Mouse (Mus musculus) ovary, postnatal 10 days (tissue): ENCODE results near the gene Lpin2.
A peak's percentile ranks its signal among the peaks of the same experiment; 100 is the strongest.

Experiments
- DNase-seq: peaks from one replicate; pipeline ENCODE4 v3.0.0; 2022; ENCODE audit warnings: low spot score

Lpin2 gene

DNA sequence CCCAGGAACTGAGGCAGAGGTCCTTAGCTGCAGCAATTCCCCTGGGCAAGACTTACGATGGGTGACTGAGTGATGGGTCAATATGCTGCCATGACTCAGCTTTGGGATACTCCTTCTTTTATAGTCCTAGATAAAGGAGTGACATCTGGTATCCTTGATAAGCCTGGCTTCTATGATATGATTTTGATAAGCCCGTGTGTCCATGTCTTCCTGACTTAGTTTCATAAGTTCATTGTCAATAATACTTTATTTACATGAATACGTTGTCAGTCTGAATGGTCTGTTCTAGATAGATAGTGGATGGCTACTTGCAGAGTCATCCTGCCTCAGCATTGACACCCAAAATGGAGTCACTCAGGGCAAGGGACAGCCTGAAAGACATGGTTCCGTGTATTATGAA is 11.2 kb upstream of the Lpin2 start:
- no peak for DNase-seq

DNA sequence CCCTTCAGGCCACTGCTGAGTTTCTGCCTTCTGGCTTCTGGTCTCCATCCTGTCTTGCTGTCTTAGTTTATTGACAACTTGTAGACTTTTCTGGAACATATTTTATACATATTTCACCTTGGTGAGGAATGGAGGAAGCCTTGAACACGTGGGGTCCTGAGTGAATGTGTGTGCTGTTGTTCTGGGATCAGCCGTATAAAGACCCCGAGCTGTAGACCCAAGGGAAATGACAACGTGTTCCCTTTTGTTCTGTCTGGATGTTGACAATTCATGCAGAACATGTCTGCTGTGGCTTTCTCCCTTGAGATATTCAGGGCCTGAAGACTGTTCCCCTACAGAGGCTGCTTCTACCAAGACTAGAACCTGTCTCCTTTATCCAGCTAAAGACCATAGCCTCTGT is 5.0 kb upstream of the Lpin2 start:
- no peak for DNase-seq

DNA sequence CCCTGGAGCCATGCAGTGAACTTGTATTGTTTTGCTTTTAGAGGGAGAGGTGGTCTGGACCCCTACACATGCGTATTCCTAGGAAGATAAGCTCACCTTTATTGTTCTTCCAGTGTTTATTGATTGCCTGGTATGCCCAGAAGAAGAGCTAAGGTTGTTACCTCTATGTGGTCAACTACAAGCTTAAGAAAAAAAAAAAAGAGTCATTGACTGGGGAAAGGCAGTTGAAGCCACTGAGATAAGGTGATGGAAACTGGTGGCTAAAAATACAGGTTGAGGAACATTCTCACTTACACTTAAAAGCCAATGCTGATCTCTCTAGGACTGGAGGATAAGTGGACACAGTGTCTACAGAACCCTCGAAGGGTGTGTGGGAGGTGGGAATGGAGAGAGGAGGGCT is 4.4 kb upstream of the Lpin2 start:
- DNase-seq: no peak

DNA sequence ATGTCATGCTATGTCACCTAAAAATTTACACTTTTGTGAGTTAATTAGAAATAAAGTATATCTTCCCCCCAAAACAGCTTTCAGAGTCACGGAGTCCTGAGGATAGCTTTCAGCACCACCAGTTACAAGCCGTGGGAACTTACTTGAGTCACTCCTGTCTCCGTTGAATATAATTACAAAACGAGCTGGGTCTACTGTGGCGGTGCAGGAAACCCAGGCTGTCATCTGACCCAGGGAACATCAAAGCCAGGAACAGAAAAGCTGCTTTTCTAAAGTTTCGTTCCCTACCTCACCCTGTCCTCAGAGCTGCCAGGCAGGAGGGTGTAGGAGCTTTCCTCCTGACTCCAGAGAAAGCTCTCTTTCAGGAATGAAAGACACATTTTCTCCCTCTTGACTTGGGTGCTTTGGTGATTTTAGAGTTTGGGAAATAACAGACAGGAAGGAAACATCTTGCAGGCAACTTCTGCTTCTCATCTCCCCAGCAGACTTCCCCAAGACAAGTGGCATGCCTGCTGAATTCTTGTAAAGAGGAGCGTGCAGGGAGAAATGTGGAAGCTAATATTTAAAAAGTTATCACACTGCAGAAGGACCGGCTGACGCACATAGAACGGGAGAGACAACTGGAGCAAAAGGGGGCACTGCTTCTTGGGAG is 3.7 kb upstream of the Lpin2 start:
- no peak for DNase-seq

DNA sequence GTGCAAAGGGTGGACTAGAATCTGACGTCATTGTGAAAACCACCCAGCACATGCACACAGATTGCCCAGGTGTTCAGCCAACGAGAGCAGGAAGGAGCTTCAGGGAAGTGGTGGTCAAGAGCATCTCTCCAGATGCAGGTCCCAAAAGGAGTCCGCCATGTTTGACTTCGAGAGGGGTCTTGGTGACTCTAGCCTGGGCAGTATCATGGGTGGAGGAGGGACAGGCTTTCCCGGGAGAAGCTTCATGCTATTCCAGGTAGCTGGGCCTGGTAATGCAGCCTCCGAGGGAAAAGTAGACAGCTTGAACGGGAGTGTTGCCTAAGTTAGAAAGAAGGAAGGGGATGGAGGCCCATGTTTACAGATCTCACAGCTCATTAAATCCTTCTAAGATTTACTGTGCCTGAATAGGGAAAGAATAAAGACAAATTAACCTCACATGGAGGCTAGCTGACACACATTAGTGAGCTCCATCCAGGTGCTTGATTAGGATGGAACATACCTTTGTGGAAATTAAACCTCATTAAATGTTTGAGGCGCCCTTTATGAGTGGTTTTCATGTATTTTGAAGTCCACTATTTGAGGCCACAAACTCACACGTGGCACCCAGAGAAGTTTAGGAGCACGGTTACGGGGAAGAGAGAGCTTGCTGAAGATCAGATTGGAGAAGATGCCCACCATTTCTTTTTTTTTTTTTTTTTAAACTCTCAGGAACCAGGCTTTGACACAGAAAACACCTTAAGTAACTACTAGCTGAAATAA is 2.6 kb upstream of the Lpin2 start:
- DNase-seq: no peak

DNA sequence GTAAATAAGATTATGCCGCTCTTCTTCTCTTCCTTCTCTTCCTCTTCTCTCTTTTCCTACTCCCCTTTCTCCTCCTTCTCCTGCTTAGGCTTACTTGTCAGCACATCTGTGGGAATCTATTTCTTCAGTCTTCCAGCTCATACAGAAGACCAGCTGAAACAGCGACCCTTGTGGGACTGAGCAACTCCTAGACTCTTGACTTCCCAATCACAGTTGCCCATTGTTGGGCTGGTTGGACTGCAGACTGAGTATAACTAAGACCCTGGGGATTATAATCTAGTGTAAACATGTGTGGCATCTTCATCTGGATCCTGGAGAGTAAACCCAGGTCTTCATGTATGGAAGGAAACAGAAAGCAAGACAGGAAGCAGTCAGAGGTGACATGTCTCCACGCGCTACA is 1.8 kb upstream of the Lpin2 start:
- no peak for DNase-seq

DNA sequence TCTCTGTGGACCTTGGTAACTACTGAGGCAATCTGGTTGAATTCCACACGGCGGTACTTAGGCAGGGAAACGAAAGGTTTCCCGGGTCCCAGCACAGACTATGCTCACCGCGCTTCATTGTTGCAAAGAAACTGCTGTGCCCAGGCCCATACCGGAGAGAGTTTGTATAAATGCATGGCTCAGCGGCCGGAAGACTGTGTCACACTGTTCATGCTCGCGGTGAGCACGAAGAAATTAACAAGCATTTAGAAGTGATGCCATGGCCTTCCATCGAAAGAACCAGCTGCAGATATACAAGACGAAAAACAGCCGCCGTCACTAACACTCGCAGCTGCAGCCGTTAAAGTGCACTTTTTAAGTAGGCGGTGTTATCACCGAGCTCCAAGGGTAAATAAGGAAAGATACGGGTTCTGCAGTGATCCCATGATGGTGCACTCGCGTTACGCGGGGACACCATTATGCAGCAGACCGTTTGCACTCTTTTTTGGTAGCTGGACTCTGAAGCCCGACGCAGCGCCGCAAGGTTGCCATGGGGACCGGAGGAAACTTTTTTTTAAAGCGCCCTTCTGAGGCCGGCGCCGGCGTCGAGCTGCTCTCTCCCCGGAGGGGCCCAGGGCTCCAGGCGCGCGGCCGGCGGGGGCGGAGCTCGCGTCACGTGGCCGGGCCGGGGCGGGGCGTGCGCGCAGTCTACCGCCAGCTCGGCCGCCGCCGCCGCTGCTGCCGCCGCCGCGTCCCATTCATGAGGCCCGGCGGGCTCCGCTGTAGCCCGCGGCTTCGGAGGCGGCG is 704 bp downstream of the Lpin2 start:
- DNase-seq: peak; percentile 81

DNA sequence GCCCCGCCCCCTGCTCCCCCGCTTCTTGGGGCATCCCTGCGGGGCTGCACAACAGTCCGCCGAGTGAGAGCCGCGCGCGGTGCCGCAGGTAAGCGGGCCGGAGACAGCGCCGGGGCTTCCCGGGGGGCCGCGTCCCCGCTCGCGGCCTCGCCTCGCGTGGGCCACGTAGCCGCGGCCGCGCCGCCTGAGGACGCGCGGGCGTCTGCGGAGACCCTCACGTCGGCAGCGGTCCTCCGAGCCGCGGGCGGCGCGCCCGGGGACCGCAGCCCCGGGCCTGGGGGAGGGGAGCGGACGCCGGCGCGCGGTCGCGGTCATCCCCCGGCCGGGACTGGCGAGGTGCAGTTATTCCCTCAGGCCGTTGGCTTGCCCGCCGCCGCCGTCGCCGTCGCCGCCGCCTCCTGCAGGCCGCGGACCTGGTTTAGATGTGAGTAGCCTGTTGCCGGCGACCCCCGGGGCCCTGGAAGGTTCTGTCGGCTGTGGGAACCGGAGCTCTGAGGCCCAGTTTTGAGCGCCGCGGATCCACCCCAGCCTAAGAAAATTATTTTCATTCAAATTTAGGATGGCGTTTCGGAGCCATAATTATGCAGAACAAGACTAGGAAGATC is 1.4 kb downstream of the Lpin2 start:
- no peak for DNase-seq

DNA sequence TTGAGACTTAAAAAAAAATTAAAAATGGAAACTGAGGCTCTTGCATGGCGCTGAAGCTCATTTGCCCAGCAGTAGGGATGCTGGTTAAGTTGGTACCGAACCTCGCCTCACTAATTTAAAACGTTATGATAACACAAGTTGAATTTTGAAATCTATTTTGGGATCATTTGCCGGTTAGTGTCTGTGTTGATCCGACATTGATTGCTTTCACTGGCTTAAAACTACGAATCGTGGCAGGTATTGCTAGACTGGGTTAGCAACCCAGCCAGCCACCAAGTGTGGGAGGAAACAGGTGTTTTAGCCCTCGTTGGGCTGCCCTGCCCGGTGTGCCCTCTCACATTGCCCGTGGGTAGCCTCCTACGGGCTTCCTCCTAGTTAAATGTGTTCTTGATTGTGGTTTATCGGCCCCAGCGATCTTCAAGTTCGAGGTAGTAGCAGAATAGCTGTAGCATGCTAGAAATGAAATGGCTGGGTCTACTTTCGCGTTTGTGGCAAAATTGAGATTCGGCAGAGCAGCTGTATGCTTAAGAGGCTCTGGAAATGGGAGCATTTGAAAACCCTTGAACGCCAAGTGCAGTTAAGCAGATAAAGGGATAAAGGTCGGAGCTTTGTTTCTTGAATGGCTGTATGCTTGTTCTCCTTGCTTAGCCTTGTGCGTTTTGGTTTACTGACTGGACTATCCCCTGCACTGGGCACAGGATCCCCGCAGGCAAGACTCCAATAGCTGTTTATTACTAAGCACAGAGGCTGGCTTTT is 2.2 kb downstream of the Lpin2 start:
- no peak for DNase-seq

DNA sequence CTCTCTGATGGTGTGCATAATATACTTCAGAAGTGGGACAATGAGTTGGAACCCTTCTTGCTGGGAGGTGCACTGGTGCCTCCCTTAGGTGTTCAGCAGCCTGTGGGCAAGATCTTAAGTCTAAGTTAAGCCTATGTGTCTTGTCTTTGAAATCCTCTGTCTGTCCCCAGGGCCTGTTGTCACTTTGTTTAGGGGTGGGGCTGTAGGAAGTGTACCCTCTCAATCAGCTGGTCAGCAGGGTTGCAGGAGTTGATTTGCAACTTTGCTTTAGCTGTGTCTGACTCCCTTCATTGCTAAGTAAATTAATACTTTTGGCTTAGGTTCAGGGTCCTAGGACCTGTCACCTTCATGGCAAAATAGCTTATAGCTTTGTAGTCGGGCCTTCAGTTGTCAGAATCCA is 3.0 kb downstream of the Lpin2 start:
- no peak for DNase-seq

DNA sequence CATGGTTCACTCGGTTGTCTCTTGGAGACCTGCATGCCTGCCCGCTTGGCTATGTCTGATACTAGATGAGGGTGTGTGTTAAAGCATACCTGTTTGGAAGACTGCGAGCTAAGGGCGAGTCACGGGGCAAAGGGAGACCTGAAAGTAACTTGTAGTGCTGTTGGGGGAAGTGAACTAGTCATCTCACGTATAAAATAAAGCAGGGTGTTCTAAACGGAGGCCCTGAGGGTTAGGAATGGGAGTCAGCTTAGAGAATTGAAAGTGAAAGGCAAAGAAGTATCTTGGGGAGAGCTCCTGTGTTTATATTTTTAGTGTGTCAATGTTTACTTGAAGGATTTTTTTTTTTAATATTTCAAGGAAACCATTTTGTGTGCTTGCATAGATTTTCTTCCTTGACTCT is 8.2 kb downstream of the Lpin2 start:
- no peak for DNase-seq

DNA sequence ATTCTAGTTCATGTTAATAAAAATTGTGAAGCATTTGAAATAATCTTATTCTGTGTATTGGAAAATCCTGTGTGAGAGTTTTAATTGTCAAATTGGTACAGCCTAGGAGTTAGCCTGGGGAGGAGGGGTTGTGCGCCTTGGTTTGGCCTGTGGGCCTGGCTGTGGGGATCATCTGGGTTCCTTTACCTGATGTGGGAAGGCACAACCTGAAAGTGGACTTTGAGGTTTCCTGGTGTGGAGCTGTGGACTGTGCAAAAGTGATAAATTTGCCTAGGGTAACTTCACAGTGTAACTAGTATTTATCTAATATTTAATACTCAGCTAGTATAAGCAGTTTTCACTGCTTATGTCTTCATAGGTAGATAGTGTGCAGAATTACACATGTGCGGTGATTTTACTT is 8.7 kb downstream of the Lpin2 start:
- DNase-seq: no peak

DNA sequence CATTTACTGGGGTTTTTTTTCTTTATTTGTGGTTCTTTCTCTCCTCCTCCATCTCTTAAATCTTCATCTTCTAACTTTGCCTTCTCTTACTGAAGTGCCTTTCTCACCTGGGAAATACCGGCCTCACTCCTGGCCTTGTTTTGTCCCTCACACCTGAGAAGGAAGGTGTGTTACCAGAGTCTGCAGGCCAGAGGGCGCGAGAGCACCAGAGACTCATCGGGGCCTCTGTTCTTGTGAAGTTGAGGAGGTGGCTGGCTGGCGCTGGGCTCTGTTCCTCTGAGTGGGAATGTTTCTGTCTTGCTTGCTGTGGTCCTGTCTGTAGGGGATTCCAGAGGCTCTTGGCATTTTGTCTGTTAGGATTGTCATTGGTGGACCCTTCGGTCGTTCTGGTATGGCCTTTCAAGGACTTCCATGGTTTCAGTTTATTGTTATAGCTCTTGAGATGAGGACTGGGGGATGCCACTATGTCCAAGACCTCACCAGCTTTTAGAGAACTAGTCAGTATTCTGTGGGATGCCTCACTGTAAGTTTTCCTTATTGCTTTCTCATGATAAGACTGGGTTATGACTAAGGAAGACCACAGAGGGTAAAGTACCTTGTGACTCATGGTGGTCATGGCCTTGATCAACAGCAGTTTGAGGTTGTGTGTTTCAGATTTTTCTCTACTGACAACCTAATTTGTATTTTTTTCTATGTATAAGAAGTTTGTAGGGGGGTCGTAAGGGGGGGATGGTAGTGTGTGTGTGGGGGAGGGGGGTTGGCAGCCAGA is 9.5 kb downstream of the Lpin2 start:
- DNase-seq: no peak

DNA sequence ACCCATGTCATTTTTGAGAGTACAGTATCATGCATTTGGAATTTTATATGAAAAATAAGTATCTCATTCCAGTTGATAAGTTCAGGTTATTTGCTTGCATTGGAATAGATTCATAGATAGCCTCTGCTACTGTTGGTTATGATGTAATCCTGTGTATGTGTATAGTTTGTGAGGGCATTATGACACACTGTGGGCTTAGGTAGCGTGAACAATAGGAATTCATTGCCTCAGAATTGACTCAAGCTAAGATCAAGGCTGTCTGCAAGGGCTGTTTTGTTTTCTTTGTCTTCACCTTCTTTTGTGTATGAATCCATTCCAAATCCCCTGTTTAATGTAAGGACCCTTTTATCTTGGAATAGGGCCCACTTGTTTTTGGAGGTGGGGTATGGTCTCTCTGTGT is 10.7 kb downstream of the Lpin2 start:
- no peak for DNase-seq

DNA sequence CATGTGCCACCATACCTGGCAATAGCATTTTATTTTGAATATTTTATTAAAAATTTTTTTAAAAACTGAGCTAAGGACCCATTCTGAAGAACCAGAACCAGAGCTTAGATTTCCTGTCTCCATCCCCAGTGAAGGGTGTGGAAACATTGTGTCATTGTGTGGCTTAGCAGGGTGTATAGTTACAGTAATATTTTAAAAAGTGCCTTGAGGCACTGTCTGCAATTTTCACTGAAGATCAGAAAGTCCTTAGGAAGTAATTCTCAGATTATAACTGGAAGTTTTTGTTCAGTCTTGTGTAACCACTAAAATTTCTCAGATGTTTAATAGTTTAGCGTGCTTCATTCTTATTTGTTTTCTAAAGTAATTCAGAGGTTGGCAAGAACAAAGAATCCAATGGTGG is 11.1 kb downstream of the Lpin2 start:
- no peak for DNase-seq

DNA sequence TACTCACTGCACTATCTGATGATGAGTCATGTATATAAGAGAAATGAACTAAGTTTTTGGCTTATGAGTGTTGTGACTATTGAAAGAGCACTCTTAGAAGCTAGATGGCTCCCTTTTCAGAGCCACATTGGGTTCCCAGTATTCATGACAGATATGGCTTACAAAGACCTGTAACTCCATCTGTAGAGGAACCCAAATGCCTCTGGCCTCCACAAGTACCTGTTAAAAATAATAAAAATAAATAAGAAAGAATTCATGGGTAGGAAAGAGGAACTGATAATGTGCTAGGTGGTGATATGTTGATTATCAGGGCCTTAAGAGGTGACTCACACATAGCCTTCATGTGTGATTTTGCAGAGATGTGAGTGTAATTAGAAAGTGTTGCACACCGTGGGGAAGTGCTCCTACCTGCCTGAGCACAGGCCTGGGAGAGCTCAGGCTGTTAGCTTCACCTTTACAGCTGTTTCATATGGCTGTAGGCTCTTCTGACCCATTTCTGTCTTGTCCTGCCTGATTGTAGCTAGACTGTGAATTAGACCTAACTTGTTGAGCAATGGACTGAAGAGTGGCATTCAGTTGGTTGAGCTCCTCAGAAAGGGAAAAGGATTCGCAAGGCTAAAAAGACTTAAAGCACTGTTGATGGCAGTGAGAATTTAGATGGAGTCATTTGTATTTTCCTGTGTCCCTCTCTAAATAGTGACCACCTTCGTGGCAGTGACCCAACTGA is 12.7 kb downstream of the Lpin2 start:
- no peak for DNase-seq

DNA sequence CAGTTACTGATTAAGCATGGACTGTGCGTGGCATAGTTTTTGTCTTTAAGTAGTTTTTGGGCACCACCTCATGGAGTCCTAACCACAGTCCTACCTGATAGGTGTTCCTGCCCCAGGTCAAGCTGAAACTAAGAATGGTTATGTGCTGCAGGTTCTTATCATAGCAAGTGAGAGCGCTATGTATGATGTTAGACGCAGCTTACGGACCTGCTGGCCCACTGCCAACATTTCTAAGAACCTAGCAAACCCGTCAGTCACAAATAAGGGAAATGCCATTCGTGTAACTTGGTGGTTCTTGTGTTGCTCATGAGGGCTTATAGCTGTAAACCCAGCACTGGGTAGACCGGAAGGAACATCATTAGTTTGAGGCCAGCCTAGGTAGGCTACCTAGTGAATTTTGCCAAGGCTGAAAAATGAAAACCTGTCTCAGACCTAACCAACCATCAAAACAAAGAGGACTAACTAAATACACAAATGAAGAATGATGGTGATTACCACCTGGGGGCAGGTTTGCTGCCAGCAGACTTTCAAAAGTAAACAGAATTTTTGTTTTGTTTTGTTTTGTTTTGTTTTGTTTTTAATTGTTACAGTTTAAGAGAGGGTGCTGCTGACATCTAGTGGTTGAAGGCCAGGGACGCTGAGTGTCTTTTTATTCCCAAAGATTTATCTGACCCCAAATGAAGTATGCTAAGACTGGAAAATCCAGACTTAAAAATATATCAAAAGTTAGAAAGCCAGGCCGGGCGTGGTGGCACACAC is 13.5 kb downstream of the Lpin2 start:
- no peak for DNase-seq

DNA sequence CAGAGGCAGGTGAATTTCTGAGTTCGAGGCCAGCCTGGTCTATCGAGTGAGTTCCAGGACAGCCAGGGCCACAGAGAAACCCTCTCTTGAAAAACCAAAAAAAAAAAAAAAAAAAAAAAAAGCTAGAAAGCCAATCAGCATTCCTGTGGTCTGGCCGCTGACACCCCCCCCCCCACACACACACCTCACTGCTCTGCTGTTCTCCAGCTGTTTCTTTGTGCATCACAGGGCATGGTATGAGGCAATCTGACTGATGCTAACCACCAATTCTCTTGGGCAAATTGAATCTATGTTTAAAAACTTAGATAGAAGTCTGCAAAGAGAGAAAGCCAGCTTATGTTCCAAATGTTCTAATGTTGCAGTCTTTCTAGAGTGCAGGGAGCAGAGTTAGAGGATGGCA is 14.1 kb downstream of the Lpin2 start:
- no peak for DNase-seq

DNA sequence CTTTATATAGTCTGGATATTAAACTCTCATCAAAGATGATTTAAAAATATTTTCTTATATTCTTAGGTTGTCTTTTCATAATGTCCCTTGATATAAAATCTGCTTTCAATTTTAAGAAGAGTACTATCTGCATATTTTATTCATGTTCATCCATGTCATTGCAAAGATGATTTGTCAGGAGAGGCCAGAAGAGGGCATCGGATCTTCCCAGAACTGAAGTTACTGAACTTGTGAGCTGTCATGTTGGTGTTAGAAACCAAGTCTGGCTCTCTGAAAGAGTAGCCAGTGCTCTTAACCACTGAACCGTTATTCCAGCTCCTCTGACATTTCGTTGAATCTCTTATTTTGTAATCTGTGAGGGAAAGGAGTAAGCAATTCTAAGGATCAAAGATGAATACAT is 17.0 kb downstream of the Lpin2 start:
- no peak for DNase-seq

DNA sequence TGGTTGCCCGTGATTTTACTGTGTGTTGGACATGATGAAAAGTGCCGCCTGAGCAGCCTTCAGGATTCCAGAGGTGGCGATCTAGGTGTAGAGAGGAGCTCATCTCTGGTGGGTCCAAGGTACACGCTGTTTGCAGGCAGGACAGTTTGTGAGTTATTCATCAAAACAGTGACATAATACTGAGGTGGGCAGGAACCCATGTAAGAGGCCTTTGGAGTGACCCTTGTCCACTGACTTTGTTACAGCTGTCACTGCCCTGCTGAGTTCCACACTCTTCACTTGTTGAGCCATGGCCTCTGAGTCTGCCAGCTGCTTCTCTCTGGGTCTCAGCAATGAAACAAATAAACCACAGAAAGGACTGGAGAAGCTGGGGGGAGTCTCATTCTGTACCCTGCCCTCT is 19.8 kb downstream of the Lpin2 start:
- DNase-seq: no peak
